Mouse (Mus musculus) right cerebral cortex, adult 18-20 months (tissue): ENCODE data around the gene Tnc.

Experiments
- DNase-seq: peaks from one replicate; pipeline ENCODE4 v3.0.0; 2022; ENCODE audit warnings: mixed read lengths

Tnc gene

DNA sequence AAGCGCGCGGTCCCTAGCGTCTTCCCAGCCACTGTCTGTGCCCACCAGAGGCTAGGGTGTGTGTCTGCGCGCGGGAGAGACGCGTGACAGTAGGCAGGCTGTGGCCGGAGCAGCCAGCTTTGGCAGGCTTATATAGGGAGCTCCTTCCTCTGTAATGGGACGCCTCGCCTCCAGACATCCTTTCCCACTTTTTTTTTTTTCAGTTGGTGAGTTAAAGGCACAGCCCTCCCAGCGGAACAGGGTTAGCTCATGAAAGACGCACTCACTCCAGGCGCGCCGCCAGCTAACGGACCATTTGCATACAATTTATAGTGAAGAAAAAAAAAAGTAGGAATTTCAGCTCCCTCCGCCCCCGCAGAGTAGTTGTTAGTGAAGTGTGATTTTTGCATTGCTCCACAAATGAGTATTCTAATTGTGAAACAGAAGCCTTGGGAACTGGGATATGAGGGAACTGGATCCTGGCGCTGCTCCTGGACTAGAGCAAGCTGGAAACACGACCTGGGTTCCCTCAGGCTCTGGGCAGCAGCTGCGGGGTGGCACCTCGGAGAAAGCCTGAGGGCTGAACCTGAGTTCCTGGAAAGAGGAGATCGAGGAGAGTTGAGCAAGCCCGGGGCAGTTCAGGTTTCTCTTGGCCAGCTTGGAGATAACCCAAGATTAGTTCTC lies at the start of gene Tnc:
TSS of gene Tnc (minus strand) at position 185 of the 663 bp plus-strand sequence.
- DNase-seq: peak; percentile 89

- DNase-seq: peak; percentile 12
These were observed 47.4 kb upstream of the Tnc start for GRCm38 (mm10) chr4:64094221-64094620.

- no peak for DNase-seq
These were observed 46.0 kb upstream of the Tnc start for GRCm38 (mm10) chr4:64092857-64093256.

GRCm38 (mm10) chr4:64089378-64089777 lies 42.6 kb upstream of the Tnc start:
- no peak for DNase-seq

- DNase-seq: no peak
These were observed 40.9 kb upstream of the Tnc start for GRCm38 (mm10) chr4:64087675-64088074.

DNA sequence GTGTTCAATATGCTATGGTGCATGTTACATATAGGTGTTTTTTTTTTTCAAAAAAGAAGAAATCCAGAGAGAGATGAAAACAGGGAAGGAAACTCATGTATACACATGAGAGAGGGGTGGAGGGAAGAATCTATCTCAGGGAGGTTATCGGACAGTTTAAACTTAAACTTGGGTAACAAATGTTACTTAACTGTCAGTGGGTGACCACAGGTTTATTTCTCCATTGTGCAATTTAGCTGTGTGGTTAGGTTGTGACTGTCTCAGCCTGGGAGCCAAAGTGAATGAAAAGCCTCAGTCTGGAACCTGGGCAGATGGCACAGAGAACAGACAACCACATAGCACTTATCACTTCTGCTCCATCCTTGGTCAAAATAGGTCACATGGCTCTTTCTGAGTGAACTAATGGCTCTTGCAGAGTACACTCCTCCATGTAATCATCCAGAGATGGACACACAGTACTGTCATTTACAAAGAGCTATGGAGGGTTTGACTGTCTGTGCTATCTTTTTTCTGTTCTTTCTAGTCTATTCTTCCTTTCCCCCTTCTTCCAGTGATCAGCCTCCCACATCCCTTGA lies 39.3 kb upstream of the Tnc start:
- DNase-seq: no peak

DNA sequence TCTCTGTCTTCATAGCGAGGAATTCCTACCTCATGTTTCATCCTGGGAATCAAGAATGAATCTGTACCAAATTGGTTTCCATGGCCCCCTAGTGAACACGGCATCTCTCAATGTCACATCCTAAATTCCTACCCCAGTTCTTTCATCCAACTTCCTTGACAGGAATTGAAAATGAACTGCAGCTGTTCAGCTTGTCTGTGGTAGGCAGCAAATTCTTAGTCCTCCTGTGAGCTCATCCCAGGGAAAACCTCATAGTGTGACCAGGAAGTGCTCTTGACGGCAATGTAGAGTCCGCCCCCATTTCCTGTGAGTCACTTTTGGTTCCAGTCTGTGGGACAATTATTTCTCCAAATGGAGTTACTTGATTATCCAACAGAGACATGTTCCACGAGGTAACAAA lies 37.0 kb upstream of the Tnc start:
- no peak for DNase-seq

DNA sequence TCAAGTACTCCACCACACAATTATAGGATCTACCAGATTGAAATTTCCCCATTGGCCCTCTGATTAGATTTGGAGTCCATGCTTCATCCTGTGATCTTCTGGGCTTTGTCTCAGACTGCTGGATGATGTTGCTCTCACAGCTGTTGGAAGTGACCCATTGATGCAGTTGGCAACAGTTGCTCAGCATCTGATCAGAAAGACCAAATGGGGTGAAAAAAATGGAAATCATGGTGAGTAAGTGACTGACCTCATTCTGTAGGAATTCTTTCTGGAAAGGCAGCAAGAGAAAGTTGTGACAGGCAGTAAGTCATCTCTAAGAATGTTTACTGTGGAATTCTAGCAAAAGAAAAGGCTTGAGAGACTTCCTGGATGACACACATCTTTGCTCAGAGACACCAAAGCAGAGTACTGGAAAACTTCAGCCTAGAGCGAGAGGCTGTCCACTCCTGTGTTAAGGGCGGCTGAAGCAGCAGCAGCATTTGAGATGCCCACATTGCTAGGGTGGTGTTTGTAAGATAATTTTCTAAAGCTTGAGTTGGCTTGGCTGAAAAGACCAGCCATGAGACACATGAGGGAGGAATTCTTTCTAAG lies 31.3 kb upstream of the Tnc start:
- no peak for DNase-seq

DNA sequence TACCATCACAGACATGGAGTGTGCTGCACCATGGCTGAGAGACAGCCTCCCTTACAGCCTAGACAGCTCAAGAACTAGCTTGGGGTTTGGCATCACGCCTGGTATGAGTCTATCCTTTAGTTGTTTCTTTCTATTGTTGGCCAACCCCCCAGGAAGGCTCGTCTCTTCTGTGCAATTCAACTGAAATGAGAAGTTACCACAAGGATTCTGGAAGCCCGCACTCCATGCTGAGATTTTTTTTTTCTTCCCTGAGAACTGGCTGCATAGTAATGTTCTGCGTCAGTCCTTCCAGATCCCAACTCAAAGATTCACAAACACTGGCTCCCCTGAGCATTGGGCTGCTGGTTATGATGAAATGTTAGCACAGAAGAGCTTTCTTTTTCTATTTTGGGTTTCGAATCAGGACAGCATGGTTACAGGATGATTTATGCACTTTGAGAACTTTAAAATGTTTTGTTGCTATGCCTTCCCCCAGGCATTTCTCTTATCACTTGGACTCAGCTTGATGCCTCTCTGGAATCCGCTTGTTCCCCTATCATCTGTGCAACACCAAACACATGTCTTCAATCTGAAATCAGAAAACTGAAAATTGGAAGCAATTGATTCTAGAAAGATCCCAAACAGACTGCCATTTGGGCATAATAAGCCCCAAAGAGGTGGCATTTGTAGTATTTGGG lies 29.7 kb upstream of the Tnc start:
- DNase-seq: no peak

DNA sequence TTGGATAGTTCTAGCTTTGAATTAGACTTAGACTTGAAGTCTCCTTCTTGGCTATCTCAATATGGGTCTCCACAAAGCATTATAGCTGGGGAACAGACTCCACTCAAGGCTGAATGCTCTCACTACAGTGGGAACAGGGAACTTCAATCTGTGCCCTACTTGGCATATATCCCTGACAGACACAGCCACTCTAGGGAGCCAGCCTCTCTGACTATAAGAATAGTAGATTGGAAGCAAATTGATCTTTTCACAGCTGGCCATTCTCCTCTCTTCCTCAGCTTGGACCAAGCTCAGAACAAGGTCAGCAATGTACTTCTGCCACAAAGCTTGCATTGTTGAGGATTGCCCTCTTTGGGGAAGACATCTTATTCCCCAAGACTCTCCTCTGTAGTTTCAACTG lies 27.9 kb upstream of the Tnc start:
- no peak for DNase-seq

DNA sequence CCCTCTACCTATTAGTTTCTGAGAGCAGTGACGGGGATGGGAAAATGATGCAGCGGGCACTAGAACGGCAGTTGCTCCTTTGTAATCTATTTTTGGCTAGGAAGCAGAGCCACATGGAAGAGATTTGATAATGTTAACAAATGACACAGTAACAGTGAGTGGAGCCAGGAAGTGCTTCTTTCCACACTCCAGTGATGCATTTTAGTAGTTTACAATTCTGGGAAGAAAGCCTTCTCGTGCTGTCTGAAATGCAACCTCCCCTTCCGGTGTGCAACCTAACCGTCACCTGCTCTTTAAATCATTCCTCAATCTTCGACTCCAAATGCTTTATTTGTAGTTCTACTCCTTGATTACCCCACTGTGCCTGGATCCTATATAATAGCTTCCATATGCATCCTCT lies 20.6 kb upstream of the Tnc start:
- DNase-seq: no peak

- DNase-seq: no peak
These were observed 18.5 kb upstream of the Tnc start for GRCm38 (mm10) chr4:64065266-64065665.

DNA sequence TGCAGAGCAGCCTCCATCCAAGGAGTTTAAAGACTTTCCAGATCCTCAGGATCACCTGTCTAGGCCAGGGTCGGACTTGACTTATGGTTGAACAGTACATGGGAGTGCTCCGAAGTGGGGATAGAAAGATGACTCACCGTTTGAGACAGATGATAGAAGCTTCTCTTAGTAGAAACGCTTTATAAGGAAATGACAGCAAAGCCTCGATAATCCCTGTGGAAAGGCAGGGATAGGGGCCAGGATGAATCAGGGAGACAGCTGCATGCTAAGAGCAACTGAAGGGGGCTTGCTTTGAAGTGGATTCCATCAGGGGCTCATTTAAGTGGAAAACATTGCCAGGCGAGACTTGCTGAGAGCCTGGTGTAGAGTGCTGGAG lies 12.0 kb upstream of the Tnc start:
- no peak for DNase-seq

- no peak for DNase-seq
These were observed 11.4 kb upstream of the Tnc start for GRCm38 (mm10) chr4:64058048-64058855.

GRCm38 (mm10) chr4:64048177-64048576 lies 1.4 kb upstream of the Tnc start:
- DNase-seq: no peak

DNA sequence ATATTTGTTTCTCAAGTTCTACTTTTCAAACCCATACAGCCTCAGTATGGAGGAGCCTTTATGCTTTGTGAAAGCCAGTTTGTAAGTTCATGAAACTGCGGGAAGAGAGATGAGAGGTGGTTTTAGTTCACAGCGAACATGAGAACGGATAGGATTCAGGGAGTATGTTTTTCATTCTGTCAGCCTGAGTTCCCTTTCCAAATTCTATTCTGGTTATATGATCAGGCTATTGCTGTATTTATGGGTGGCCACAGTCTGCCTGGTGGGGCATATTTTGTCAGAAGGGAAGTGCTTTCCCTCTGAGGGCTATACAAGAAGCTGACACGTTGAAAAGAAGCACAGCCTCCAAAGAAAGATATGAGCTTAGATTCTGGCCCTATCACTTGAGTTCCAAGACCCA lies 2.9 kb downstream of the Tnc start:
- no peak for DNase-seq

- no peak for DNase-seq
These were observed 3.4 kb downstream of the Tnc start for GRCm38 (mm10) chr4:64043371-64043770.

- DNase-seq: no peak
These were observed 7.7 kb downstream of the Tnc start for GRCm38 (mm10) chr4:64039091-64039490.

GRCm38 (mm10) chr4:64037513-64037912 lies 9.3 kb downstream of the Tnc start:
- DNase-seq: no peak

DNA sequence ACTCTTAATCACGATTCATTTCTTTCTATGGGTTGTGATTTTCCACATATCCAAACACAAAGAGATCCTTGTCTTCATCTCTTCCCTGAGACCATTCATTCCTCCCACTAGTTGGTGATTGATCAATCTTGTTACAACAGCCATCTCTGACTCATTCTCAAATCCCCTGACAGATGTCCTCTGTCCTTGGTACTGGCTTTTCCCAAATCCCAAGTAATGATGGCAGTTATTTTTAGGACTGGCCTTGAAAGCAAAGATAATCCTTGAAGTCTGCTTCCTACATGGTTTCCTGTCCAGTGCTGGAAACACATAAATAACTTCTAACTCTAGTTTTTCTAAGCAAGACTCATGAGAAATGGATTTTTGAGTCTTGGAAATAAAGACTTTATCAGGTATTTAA lies 12.1 kb downstream of the Tnc start:
- no peak for DNase-seq

GRCm38 (mm10) chr4:64033191-64033590 lies 13.6 kb downstream of the Tnc start:
- DNase-seq: no peak

GRCm38 (mm10) chr4:64029486-64029885 lies 17.3 kb downstream of the Tnc start:
- DNase-seq: no peak

GRCm38 (mm10) chr4:64025591-64025990 lies 21.2 kb downstream of the Tnc start:
- DNase-seq: no peak
